Mouse (Mus musculus) G1E (cell line): ENCODE data around the gene Fstl4.

Experiments used
- CTCF ChIP-seq: IDR thresholded peaks from 2 replicates; pipeline ENCODE4 v1.5.1; 2012; ENCODE audit warnings: low read depth, low read length, inconsistent platforms, mixed read lengths
- TAL1 ChIP-seq: conservative IDR thresholded peaks from 2 replicates; pipeline ENCODE4 v1.6.1; 2012; ENCODE audit warnings: low read depth, low read length, inconsistent platforms, mixed read lengths

GRCm38 (mm10) chr11:52761800-52762199 is 2.6 kb upstream of the Fstl4 start:
- TF ChIP-seq CTCF, result no peak
- TF ChIP-seq TAL1, result no peak
